Mouse (Mus musculus) CH12F3 (cell line): ENCODE results near the gene Casp3.

Experiments used
- in situ Hi-C: fragments of 300-500 bp; cut with MboI; formaldehyde crosslinking; loops from 2 replicates; pipeline ENCODE4 v1.14.3; 2020; ENCODE audit warnings: low sequenced_read_pairs

Casp3 gene

GRCm38 (mm10) chr8:46603587-46603986 is 13.5 kb upstream of the Casp3 start:
- in situ Hi-C loops = no loop called here

GRCm38 (mm10) chr8:46606930-46607329 is 10.2 kb upstream of the Casp3 start:
- in situ Hi-C loops = no loop called here

- in situ Hi-C loops = no loop called here
These were observed 5.5 kb upstream of the Casp3 start for GRCm38 (mm10) chr8:46611557-46611956.

- in situ Hi-C loops = no loop called here
These were observed 4.2 kb upstream of the Casp3 start for GRCm38 (mm10) chr8:46612913-46613312.

GRCm38 (mm10) chr8:46613377-46613776 is 3.7 kb upstream of the Casp3 start:
- in situ Hi-C loops = no loop called here

- in situ Hi-C loops = no loop called here
These were observed 1.2 kb upstream of the Casp3 start for GRCm38 (mm10) chr8:46615936-46616335.

GRCm38 (mm10) chr8:46617690-46618620 is 864 bp downstream of the Casp3 start:
- in situ Hi-C loops = no loop called here

DNA sequence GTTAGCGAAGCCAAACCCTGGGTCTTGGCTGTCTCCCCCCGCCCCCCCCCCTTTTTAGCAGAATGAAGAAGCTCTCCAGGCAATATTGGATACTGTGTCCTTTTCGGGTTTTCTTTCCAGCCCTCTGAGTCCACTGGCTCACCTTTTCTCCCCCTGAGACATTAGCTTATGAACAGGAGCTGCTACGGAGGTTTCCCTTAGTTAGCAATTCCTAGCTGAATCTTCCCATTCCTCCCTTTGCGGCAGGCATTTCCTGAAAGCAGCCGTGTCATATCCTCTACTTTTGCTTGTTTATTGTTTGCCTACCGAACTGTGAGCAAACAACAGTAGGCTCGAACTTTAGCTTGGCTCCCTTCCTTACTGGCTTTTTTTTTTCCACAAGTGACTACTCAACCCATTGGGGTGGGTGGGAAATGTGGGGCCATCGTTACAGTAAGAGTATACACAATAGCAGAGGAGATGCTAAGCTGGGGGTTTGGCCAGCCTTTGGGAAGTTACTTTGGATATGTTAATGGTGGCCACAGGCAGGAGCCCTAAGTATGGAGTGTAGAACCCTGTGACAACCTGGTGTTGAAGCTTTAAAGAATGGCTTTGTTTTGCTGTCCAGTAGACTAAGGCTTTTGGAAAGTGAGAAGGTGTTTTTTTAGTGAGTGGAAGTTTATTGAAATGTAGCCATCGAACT is 1.7 kb downstream of the Casp3 start:
- in situ Hi-C loops = no loop called here

- in situ Hi-C loops = no loop called here
These were observed 5.6 kb downstream of the Casp3 start for GRCm38 (mm10) chr8:46622446-46623270.

- in situ Hi-C loops = no loop called here
These were observed 8.1 kb downstream of the Casp3 start for GRCm38 (mm10) chr8:46625166-46625565.

DNA sequence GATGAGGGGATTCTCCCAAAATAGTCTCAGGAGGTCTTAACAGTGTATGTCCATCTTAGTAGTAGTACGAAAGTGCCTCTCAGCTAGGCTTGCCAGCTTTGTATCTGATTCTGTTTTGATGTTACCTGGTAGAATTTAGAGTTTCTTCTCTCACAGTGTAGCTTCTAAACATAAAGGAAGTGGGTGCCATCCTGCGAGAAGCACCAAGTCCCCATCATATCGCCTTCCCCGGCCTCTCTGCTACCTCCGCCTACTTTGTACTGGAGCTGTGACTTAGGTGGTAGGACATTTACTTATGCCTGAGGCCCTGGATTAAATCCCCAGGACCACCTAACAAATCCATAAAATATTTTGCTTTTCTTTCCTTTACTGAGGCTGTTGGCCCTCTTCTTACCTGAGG is 9.6 kb downstream of the Casp3 start:
- in situ Hi-C loops = no loop called here

DNA sequence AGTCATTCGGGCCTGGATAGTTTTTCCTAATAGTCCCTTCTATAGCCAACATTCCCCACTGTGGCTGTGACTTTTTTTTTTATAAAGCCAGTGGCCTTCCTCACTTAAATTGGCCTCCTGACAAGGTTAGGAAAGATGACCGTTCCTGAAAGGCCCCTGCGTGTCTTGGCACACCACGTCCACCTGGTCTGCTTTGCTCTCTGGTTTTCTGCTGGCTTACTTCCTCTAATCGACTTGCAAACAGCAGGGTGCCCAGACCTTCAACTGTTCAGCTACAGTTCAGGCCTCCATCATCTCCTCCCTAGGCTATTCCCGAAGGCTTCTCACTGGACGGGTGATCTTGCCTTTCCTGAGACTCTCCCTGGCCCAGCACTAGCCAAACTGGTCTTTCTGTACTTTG is 10.8 kb downstream of the Casp3 start:
- in situ Hi-C loops = no loop called here

DNA sequence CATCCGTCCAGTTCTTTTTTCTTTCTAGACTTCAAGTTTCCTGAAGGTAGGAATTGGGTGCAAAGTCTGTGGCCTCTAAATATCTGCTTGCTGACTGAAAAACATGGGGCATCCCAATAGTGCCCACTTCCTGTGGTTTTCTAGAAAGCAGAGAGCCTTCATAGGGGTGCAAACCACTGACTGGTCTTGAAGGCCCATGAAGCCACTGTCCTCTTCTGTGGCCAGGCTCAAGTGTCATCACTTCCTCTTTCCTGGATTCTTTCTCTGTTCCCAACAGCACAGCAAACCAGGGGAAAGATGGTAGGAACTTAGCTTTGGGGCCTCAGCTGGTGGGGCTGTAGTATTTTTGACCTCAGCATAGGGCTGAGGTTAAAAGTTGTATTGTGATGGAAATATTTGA is 11.6 kb downstream of the Casp3 start:
- in situ Hi-C loops = no loop called here

DNA sequence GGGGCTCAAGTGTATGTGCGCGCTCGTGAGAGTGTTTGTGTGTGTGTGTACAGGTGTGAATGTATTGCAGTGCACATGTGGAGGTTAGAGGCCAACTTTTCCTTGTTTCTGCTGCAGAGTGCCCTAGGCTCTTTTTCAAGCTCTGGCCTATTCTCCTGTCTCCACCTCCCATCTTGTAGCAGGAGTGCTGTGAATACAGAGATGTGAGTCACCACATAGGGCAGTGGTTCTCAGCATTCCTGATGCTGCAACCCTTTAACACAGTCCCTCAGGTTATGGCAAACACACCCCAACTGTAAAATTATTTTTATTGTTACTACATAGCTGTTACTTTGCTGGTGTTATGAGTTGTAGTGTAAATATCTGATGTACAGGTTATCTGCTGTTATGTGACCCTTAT is 13.3 kb downstream of the Casp3 start:
- in situ Hi-C loops = no loop called here

DNA sequence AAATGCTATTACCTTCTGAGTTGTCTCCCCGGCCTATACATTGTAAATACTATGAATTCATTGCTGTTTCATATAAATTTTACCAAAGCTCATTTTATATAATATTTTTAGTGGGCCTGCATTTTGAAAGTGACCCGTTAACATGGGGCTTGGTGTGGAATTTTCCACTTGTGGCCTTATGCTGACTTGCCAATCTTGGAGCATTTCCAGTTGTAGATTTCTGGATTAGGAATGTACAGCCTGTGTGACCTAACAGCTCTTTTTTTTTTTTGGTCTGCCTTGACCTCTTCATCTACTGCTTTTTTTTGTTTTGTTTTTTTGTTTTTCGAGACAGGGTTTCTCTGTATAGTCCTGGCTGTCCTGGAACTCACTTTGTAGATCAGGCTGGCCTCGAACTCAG is 13.8 kb downstream of the Casp3 start:
- in situ Hi-C loops = no loop called here

GRCm38 (mm10) chr8:46639010-46639571 is 22.0 kb downstream of the Casp3 start:
- in situ Hi-C loops = no loop called here

- in situ Hi-C loops = no loop called here
These were observed 22.8 kb downstream of the Casp3 start for GRCm38 (mm10) chr8:46639852-46640251.

DNA sequence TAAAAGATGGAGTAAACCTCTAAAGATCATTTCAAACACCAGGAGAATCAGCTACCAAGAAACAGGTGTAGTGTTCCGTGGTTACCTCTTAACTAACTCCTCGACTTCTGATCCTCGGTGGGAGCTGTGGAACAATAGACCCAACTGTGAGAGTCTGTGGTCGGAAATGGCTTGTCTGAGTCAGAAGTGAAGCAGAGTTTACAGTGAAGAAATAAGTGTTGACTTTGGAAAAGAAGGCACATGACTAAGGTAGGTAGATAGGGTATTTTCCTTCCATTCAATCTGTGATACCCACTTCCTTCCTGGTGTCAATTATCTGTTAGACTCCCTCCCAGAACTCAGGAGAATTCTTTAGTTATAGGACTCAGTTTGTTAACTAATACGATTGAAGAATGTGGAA is 24.2 kb downstream of the Casp3 start:
- in situ Hi-C loops = no loop called here

DNA sequence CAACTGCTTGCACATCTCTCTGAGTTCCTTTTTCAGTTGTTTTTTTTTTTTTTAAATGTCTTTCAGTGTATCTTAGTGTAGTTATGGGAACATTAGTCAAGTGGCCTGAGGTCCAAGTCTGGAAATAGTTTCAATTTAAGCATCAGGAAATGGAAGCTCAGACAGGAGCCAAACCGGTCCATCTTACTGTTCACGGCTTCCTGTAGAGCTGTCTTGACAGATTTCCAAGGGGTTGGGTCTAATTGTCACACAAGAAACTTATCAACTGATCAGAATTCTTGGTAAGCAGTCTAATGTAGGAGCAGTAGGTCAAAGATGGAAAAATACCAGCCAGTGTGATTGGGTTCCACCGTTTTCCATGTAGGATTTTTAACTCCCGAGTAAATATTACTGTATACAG is 31.3 kb downstream of the Casp3 start:
- in situ Hi-C loops = no loop called here

GRCm38 (mm10) chr8:46651872-46652271 is 34.8 kb downstream of the Casp3 start:
- in situ Hi-C loops = loop anchor here (25.0 kb wide), 1 partner anchor 710 kb away; no protein-coding TSS in a partner anchor

DNA sequence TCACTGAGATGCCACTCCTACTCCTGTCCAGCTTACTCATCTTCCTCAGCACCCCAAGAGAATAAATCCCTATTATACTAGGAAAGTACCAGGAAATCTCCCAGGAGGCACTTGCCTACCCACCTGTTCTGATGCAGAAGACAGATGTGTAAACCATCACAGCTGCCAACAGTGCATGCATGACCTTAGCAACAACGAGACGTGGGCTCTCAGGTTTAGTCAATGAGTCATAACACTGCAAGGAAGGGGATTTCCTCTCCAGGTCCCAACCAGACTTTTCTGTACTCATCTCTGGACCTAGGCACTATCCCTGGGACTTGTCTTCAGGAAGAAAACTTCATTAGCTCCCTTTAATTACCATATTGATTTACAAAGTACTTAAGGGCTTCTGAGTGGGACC is 38.8 kb downstream of the Casp3 start:
- in situ Hi-C loops = loop anchor here (25.0 kb wide), 1 partner anchor 706 kb away; no protein-coding TSS in a partner anchor
